Mouse (Mus musculus) liver, embryonic 14.5 days (tissue): ENCODE measurements around the gene Olfr545.

Experiments
- CTCF ChIP-seq: IDR thresholded peaks from 2 replicates; pipeline ENCODE4 v1.5.1; 2016; ENCODE audit warnings: antibody characterized with exemption, low read depth, control low read depth
- EP300 ChIP-seq: IDR thresholded peaks from 2 replicates; pipeline ENCODE4 v1.6.1; 2016; ENCODE audit warnings: antibody characterized with exemption, low read depth

GRCm38 (mm10) chr7:102488161-102488560 is 11.2 kb downstream of the Olfr545 start, which contains the start of gene Olfr544:
- TF ChIP-seq CTCF, result no peak
- no peak for TF ChIP-seq EP300
